Mouse (Mus musculus): ENCODE measurements around the gene Bbx. TPM values are rescaled to one million over a fixed set of nuclear protein-coding genes. Genes with fewer than 3 reads are reported as not detected.

Bbx gene
- polyA plus RNA-seq, 1 experiment, result 10.5 TPM

- 86% methylated on average over 2 of the region's 2 CpGs for WGBS
- no peak for TF ChIP-seq POLR2A (IDR thresholded peaks at IDR 0.05; ENCODE audit: borderline replicate concordance, control insufficient read depth, low read depth, low read length)
- no peak for TF ChIP-seq CTCF (IDR thresholded peaks at IDR 0.05; ENCODE audit: control insufficient read depth, insufficient read depth, low read length)
Measured at GRCm38 (mm10) chr16:50230624-50231023, 201.6 kb downstream of the Bbx start.

GRCm38 (mm10) chr16:50228833-50229232 lies 203.4 kb downstream of the Bbx start:
- TF ChIP-seq CTCF (IDR thresholded peaks at IDR 0.05; ENCODE audit: control insufficient read depth, insufficient read depth, low read length) (no peak), POLR2A (IDR thresholded peaks at IDR 0.05; ENCODE audit: borderline replicate concordance, control insufficient read depth, low read depth, low read length) (no peak)

More at GRCm38 (mm10) chr16:50230624-50231023, 201.6 kb downstream of the Bbx start:
- Histone ChIP-seq H3K4me3 (replicated peaks; ENCODE audit: control insufficient read depth, low read depth, low read length) (no peak overlapping the region), H3K27ac (ENCODE audit: control insufficient read depth, insufficient read depth, low read depth, low read length, poor library complexity) (no peak overlapping the region), H3K4me1 (ENCODE audit: control insufficient read depth, insufficient read depth, low read length) (no peaks in the 10 kb centered on the region)

GRCm38 (mm10) chr16:50226274-50226673 lies 205.9 kb downstream of the Bbx start:
- no peak overlapping the region for H3K4me3 ChIP-seq (replicated peaks; ENCODE audit: control insufficient read depth, low read depth, low read length)
- no peaks in the 10 kb centered on the region; the same call in 1 of the 2 replicates for H3K4me1 ChIP-seq (ENCODE audit: control insufficient read depth, insufficient read depth, low read length)
- no peak overlapping the region for H3K27ac ChIP-seq (ENCODE audit: control insufficient read depth, insufficient read depth, low read depth, low read length, poor library complexity)
- no peak for TF ChIP-seq CTCF (IDR thresholded peaks at IDR 0.05; ENCODE audit: control insufficient read depth, insufficient read depth, low read length)
- TF ChIP-seq POLR2A (IDR thresholded peaks at IDR 0.05; ENCODE audit: borderline replicate concordance, control insufficient read depth, low read depth, low read length), result no peak
- 66% methylated on average over 1 of the region's 1 CpGs for WGBS

More at GRCm38 (mm10) chr16:50228833-50229232, 203.4 kb downstream of the Bbx start:
- WGBS, result 96% methylated on average over 1 of the region's 1 CpGs
- Histone ChIP-seq H3K4me3 (replicated peaks; ENCODE audit: control insufficient read depth, low read depth, low read length) (no peak overlapping the region), H3K4me1 (ENCODE audit: control insufficient read depth, insufficient read depth, low read length) (no peaks in the 10 kb centered on the region; the same call in 1 of the 2 replicates), H3K27ac (ENCODE audit: control insufficient read depth, insufficient read depth, low read depth, low read length, poor library complexity) (no peak overlapping the region)

GRCm38 (mm10) chr16:50224946-50225345 lies 207.2 kb downstream of the Bbx start:
- H3K27ac ChIP-seq (ENCODE audit: control insufficient read depth, insufficient read depth, low read depth, low read length, poor library complexity), result no peak overlapping the region
- TF ChIP-seq CTCF (IDR thresholded peaks at IDR 0.05; ENCODE audit: control insufficient read depth, insufficient read depth, low read length) (no peak), POLR2A (IDR thresholded peaks at IDR 0.05; ENCODE audit: borderline replicate concordance, control insufficient read depth, low read depth, low read length) (no peak)
- no peaks in the 10 kb centered on the region; the same call in 1 of the 2 replicates for H3K4me1 ChIP-seq (ENCODE audit: control insufficient read depth, insufficient read depth, low read length)
- 7% methylated on average over 3 of the region's 3 CpGs for WGBS
- no peak overlapping the region for H3K4me3 ChIP-seq (replicated peaks; ENCODE audit: control insufficient read depth, low read depth, low read length)

GRCm38 (mm10) chr16:50220734-50221501 lies 211.3 kb downstream of the Bbx start:
- 88% methylated on average over 8 of the region's 8 CpGs for WGBS
- Histone ChIP-seq H3K4me1 (ENCODE audit: control insufficient read depth, insufficient read depth, low read length) (no peaks in the 10 kb centered on the region; the same call in 1 of the 2 replicates), H3K27ac (ENCODE audit: control insufficient read depth, insufficient read depth, low read depth, low read length, poor library complexity) (no peak overlapping the region), H3K4me3 (replicated peaks; ENCODE audit: control insufficient read depth, low read depth, low read length) (no peak overlapping the region)
- TF ChIP-seq CTCF (IDR thresholded peaks at IDR 0.05; ENCODE audit: control insufficient read depth, insufficient read depth, low read length), result no peak
- TF ChIP-seq POLR2A (IDR thresholded peaks at IDR 0.05; ENCODE audit: borderline replicate concordance, control insufficient read depth, low read depth, low read length), result no peak

DNA sequence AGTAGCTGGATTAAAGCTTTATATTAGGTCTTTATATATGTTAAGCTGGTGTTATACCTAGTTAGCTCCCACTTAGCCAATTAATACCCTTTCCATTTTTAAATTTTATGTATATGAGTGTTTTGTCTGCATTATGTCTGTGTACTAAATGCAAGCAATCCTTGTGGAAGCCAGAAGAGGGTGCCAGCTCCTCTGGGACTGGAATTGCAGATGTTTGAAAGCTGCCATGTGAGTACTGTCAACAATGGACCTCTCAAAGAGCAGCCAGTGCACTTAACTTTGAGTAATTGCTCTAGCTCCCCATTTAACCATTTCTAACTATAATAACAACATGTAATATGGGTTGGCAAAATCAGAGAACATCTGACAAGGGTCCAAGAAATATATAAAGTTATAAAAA lies 215.1 kb downstream of the Bbx start:
- Histone ChIP-seq H3K27ac (ENCODE audit: control insufficient read depth, insufficient read depth, low read depth, low read length, poor library complexity) (no peak overlapping the region), H3K4me3 (replicated peaks; ENCODE audit: control insufficient read depth, low read depth, low read length) (no peak overlapping the region), H3K4me1 (ENCODE audit: control insufficient read depth, insufficient read depth, low read length) (no peaks in the 10 kb centered on the region)
- TF ChIP-seq CTCF (IDR thresholded peaks at IDR 0.05; ENCODE audit: control insufficient read depth, insufficient read depth, low read length), result no peak
- no peak for TF ChIP-seq POLR2A (IDR thresholded peaks at IDR 0.05; ENCODE audit: borderline replicate concordance, control insufficient read depth, low read depth, low read length)

DNA sequence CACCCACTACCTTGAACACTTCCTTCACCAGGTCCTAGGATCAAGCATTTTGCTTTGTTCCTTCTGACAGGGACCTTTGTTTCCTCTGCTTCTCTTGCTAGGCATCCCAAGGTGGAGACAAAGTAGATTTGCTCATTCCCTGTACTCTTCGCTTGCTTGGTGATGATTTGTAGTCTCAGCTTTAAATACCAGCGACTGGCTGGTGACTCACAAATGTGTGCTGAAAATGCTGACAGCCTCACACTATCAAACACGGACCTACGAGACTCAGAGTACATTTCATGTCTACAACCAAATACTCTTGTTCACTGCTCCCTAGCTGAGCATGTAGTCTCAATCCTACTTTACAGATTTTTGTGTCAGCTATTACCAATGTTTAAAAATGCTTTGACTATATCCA lies 220.5 kb downstream of the Bbx start:
- H3K4me3 ChIP-seq (replicated peaks; ENCODE audit: control insufficient read depth, low read depth, low read length), result no peak overlapping the region

DNA sequence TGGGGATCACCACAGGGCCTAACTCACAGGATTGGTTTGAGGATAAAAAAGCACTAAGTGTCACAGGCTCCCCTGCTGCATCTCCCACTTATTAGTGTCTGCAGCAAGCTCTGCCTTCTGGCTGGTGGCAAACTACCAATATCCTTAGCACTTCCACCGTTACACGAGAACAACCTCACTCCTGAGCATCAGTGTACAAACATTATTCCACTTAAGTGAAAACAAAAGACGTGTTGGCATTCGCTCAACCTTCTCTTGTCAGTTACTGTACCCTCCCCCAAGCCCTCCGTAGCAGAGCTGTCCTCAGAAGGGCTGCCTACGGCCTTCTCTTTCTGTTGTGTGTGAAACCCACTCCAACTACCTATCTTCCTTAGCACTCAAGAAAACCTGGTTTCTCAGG lies 221.0 kb downstream of the Bbx start:
- 92% methylated on average over 6 of the region's 6 CpGs for WGBS
- Histone ChIP-seq H3K4me3 (replicated peaks; ENCODE audit: control insufficient read depth, low read depth, low read length) (no peak overlapping the region), H3K4me1 (ENCODE audit: control insufficient read depth, insufficient read depth, low read length) (no peaks in the 10 kb centered on the region), H3K27ac (ENCODE audit: control insufficient read depth, insufficient read depth, low read depth, low read length, poor library complexity) (no peak overlapping the region)
- no peak for TF ChIP-seq POLR2A (IDR thresholded peaks at IDR 0.05; ENCODE audit: borderline replicate concordance, control insufficient read depth, low read depth, low read length)
- TF ChIP-seq CTCF (IDR thresholded peaks at IDR 0.05; ENCODE audit: control insufficient read depth, insufficient read depth, low read length), result no peak

More for the DNA sequence above, 220.5 kb downstream of the Bbx start:
- H3K27ac ChIP-seq (ENCODE audit: control insufficient read depth, insufficient read depth, low read depth, low read length, poor library complexity), result no peak overlapping the region
- no peak for TF ChIP-seq CTCF (IDR thresholded peaks at IDR 0.05; ENCODE audit: control insufficient read depth, insufficient read depth, low read length)
- TF ChIP-seq POLR2A (IDR thresholded peaks at IDR 0.05; ENCODE audit: borderline replicate concordance, control insufficient read depth, low read depth, low read length), result no peak
- WGBS, result 86% methylated on average over 4 of the region's 4 CpGs
- H3K4me1 ChIP-seq (ENCODE audit: control insufficient read depth, insufficient read depth, low read length), result no peaks in the 10 kb centered on the region
